Mouse (Mus musculus) heart, embryonic 14.5 days (tissue): ENCODE results near the gene Dnajb1. TPM values are rescaled to one million over a fixed set of nuclear protein-coding genes. Genes with fewer than 3 reads are reported as not detected.

Experiments used
- ATAC-seq: fragments of 200-750 bp; cut with Nextera tagmentation; 2 replicates; pipeline ENCODE4 v1.8.0; 2017; ENCODE audit warnings: low read depth, moderate TSS enrichment; ENCODE audit not compliant: insufficient number of reproducible peaks, insufficient read depth, low FRiP score
- H3K27ac ChIP-seq, 2 experiments: fragments of 200-500 bp in 1 of 2; fragments of 300-500 bp in 1 of 2; sonication (generic) in 1 of 2; replicated peaks in 1 of 2; 2 replicates each; pipeline ENCODE4 v1.5.1; 2012 to 2014; ENCODE audit warnings: low read depth in 2 of 2, low read length in 2 of 2, control low read depth in 1 of 2, mild to moderate bottlenecking in 1 of 2, mixed read lengths in 1 of 2; ENCODE audit not compliant: control insufficient read depth in 1 of 2, insufficient read depth in 1 of 2
- H3K27me3 ChIP-seq: fragments of 300-500 bp; sonication (generic); 2 replicates; pipeline ENCODE4 v1.6.1; 2014; ENCODE audit warnings: mild to moderate bottlenecking, low read length, control low read depth; ENCODE audit not compliant: control insufficient read depth, insufficient read depth
- H3K36me3 ChIP-seq: fragments of 300-500 bp; sonication (generic); 2 replicates; pipeline ENCODE4 v1.6.1; 2014; ENCODE audit warnings: mild to moderate bottlenecking, control low read depth, low read length, mixed read lengths; ENCODE audit not compliant: control insufficient read depth, insufficient read depth
- H3K4me1 ChIP-seq, 2 experiments: fragments of 200-500 bp in 1 of 2; fragments of 300-500 bp in 1 of 2; sonication (generic) in 1 of 2; 2 replicates each; pipeline ENCODE4 v1.6.1; 2012 to 2014; ENCODE audit warnings: low read length in 2 of 2, control low read depth in 1 of 2, mixed read lengths in 1 of 2; ENCODE audit not compliant: control insufficient read depth in 2 of 2, insufficient read depth in 2 of 2
- H3K4me2 ChIP-seq: fragments of 300-500 bp; sonication (generic); 2 replicates; pipeline ENCODE4 v1.6.1; 2014; ENCODE audit warnings: mild to moderate bottlenecking, low read length
- H3K4me3 ChIP-seq, 2 experiments: fragments of 200-500 bp in 1 of 2; fragments of 300-500 bp in 1 of 2; sonication (generic) in 1 of 2; 2 replicates each; pipeline ENCODE4 v1.5.1; 2012 to 2014; ENCODE audit warnings: low read length in 2 of 2, mild to moderate bottlenecking in 2 of 2, control low read depth in 1 of 2, low read depth in 1 of 2, moderate library complexity in 1 of 2; ENCODE audit not compliant: control insufficient read depth in 1 of 2, insufficient read depth in 1 of 2
- H3K9ac ChIP-seq: fragments of 300-500 bp; sonication (generic); 2 replicates; pipeline ENCODE4 v1.6.1; 2014; ENCODE audit warnings: mild to moderate bottlenecking, low read length
- H3K9me3 ChIP-seq: fragments of 300-500 bp; sonication (generic); 2 replicates; pipeline ENCODE4 v1.6.1; 2016; ENCODE audit warnings: low read length, control low read depth; ENCODE audit not compliant: control insufficient read depth
- WGBS: fragments of 180-500 bp; shearing (Covaris S2); extraction: QIAGEN DNeasy Blood & Tissue Kit; methylation state at CpG from one replicate; pipeline ENCODE4 v1.1.7; 2014; 5-methylcytosine and 5-hydroxymethylcytosine counted together
- polyA plus RNA-seq: library from polyadenylated mRNA; unstranded; fragments of >200 nt; fragmentation: Nextera tagmentation; extraction: Ambion mirVana; gene quantifications from 2 replicates; pipeline ENCODE4 v1.2.1, GENCODE M21; 2014

Gene Dnajb1
- polyA plus RNA-seq, 1 experiment from 2014 or later, result 38.2 TPM

DNA sequence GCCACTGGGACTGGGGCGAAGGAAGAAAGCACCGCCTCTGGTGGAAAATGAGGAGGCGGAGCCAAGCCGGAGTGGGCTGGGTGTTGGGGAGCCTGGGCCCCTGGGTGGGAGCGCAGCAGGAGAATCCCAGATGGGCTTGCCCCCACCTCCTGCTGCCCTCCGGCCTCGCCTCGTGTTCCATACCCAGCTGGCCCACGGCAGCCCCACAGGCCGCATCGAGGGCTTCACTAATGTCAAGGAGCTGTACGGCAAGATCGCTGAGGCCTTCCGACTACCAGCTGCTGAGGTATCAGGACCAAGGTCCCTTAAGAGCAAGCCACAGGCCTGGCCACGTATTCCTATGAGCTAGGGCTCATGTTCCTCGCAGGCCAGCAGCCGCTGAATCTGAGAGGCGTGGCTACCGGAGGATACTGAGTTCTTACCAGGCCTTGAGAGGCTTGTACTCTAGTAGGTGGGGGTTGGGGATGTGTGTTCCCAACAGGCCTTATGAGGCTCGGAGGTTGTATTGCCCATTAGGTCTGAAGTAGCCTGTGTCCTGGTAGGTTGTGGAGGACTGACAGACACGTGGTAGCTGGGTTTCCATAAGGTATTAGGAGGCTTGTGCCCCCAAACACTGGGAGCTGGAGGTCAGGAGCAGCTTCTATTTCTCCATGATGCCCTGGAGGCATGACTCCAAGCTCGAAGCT, 53.1 kb downstream of the Dnajb1 start:
- peak overlapping the region; percentile 49 for H3K9ac ChIP-seq
- 0 out of 4 replicates have a peak overlapping the region, but pooled peaks of 1 of the 2 experiments have one; percentile 6 for H3K27ac ChIP-seq
- H3K27me3 ChIP-seq, result no peaks in the 10 kb centered on the region
- H3K4me1 ChIP-seq, result peaks cover 23 to 40% of the 10 kb centered on the region in 2 experiments
- peak overlapping the region; percentile 8 to 10; a peak in 1 of 4 replicates for H3K4me3 ChIP-seq
- ATAC-seq, result no peak
- WGBS, result 18% methylated on average over 22 of the region's 22 CpGs
- H3K9me3 ChIP-seq, result no peaks in the 10 kb centered on the region
- peak overlapping the region; percentile 50 for H3K4me2 ChIP-seq
- peaks cover 25% of the 10 kb centered on the region for H3K36me3 ChIP-seq

Other genes with a start within 250 kb of the Dnajb1 start
- gene Clgn, start 218.3 kb upstream of the Dnajb1 start, polyA plus RNA-seq, result 0.08 TPM in 1 of 2 replicates, not detected in the other
- 76.3 and 79.9 TPM in 2 replicates for gene Scoc, start 149.8 kb upstream of the Dnajb1 start, polyA plus RNA-seq
- not detected in 2 replicates for gene Olfr370, start 72.4 kb upstream of the Dnajb1 start, polyA plus RNA-seq
- gene Ndufb7, start 41.5 kb upstream of the Dnajb1 start, polyA plus RNA-seq, result 717 and 718 TPM in 2 replicates
- gene Tecr, start 222 bp upstream of the Dnajb1 start, polyA plus RNA-seq, result 461 and 507 TPM in 2 replicates
- 133 and 139 TPM in 2 replicates for gene Gipc1, start 44.5 kb downstream of the Dnajb1 start, polyA plus RNA-seq
- gene Ptger1, start 58.5 kb downstream of the Dnajb1 start, polyA plus RNA-seq, result 0.42 and 0.58 TPM in 2 replicates
- 19.5 and 22.7 TPM in 2 replicates for gene Pkn1, start 91.0 kb downstream of the Dnajb1 start, polyA plus RNA-seq
- gene Ddx39, start 107.0 kb downstream of the Dnajb1 start, polyA plus RNA-seq, result 114 and 119 TPM in 2 replicates
- gene Adgre5, start 133.1 kb downstream of the Dnajb1 start, polyA plus RNA-seq, result 35.6 and 35.9 TPM in 2 replicates